In genomic region chr10:96079823-96080222, GRCm38 (mm10) we compare ENCODE assay signal across 34 mouse cellular contexts. TPM values are rescaled to one million over a fixed set of nuclear protein-coding genes. Genes with fewer than 3 reads are reported as not detected.
"Had no signal": no experiment of that assay in that cellular context is flagged by ENCODE, and none has a peak within 500 bp of the region (broad histone marks: within the 10 kb centered on the region; RNA-seq: fewer than 3 reads in every experiment).

No protein-coding gene starts in this region.

- H3K36me3 ChIP-seq: embryonic facial prominence, embryonic 10.5 days; embryonic facial prominence, embryonic 12.5 days; embryonic facial prominence, embryonic 13.5 days; embryonic facial prominence, embryonic 15.5 days; forebrain, embryonic 10.5 days; forebrain, embryonic 12.5 days; forebrain, embryonic 15.5 days had no signal

- H3K27ac ChIP-seq: embryonic facial prominence, embryonic 10.5 days; embryonic facial prominence, embryonic 12.5 days; embryonic facial prominence, embryonic 13.5 days; embryonic facial prominence, embryonic 15.5 days; forebrain, embryonic 10.5 days; forebrain, embryonic 12.5 days; forebrain, embryonic 13.5 days; forebrain, embryonic 15.5 days; gastrocnemius, adult 2 months had no signal

- H3K4me3 ChIP-seq: embryonic facial prominence, embryonic 10.5 days; embryonic facial prominence, embryonic 12.5 days; embryonic facial prominence, embryonic 13.5 days; embryonic facial prominence, embryonic 15.5 days; erythroblast, embryonic 14.5 days; forebrain, embryonic 10.5 days; forebrain, embryonic 12.5 days; forebrain, embryonic 13.5 days; forebrain, embryonic 15.5 days; gastrocnemius, adult 2 months had no signal

- DNase-seq: cerebellum, adult 2 months; cerebellum, adult 8-10 months; cerebellum, adult 9-10 months; cerebellum, adult 9-11 months; cerebellum, postnatal 36 days; forebrain, postnatal 0 days; gastrocnemius, adult 2 months; gastrocnemius, postnatal 14 days; gastrocnemius, postnatal 25 days; gastrocnemius, postnatal 36 days had no signal

- H3K9me3 ChIP-seq: embryonic facial prominence, embryonic 10.5 days; embryonic facial prominence, embryonic 12.5 days; embryonic facial prominence, embryonic 13.5 days; embryonic facial prominence, embryonic 15.5 days; forebrain, embryonic 10.5 days; forebrain, embryonic 12.5 days; forebrain, embryonic 13.5 days; forebrain, embryonic 15.5 days had no signal

- H3K4me2 ChIP-seq: embryonic facial prominence, embryonic 12.5 days; embryonic facial prominence, embryonic 13.5 days; embryonic facial prominence, embryonic 15.5 days; forebrain, embryonic 12.5 days; forebrain, embryonic 13.5 days; forebrain, embryonic 15.5 days had no signal

- H3K9ac ChIP-seq: embryonic facial prominence, embryonic 12.5 days; embryonic facial prominence, embryonic 13.5 days; embryonic facial prominence, embryonic 15.5 days; forebrain, embryonic 12.5 days; forebrain, embryonic 13.5 days; forebrain, embryonic 15.5 days; forebrain, postnatal 0 days had no signal

- H3K27me3 ChIP-seq: embryonic facial prominence, embryonic 12.5 days; embryonic facial prominence, embryonic 13.5 days; embryonic facial prominence, embryonic 15.5 days; forebrain, embryonic 12.5 days; forebrain, embryonic 13.5 days; forebrain, embryonic 15.5 days had no signal

- ATAC-seq: forebrain, embryonic 13.5 days; forebrain, embryonic 14.5 days; forebrain, embryonic 15.5 days; forebrain, embryonic 16.5 days; forebrain, postnatal 0 days had no signal

RNA-seq across cellular contexts. Expression of gene Gm5426, which starts 56.6 kb away (rescaled TPM):
- total RNA-seq: common myeloid progenitor, adult 5-6 weeks; forebrain, postnatal 0 days; gastrocnemius, adult 18-20 months; gastrocnemius, adult 2 months; gastrocnemius, adult 8-10 months; gastrocnemius, postnatal 10 days; gastrocnemius, postnatal 14 days; gastrocnemius, postnatal 25 days; gastrocnemius, postnatal 36 days; gastrocnemius, postnatal 4 days; granulocyte monocyte progenitor cell, adult 5-6 weeks; heart, adult 18-20 months had no signal
- polyA plus RNA-seq: cerebellum, adult 2 months; cortical plate, adult 2 months; embryonic facial prominence, embryonic 10.5 days; embryonic facial prominence, embryonic 11.5 days; embryonic facial prominence, embryonic 12.5 days; embryonic facial prominence, embryonic 13.5 days; embryonic facial prominence, embryonic 14.5 days; embryonic facial prominence, embryonic 15.5 days; erythroblast, embryonic 14.5 days; forebrain, embryonic 10.5 days; forebrain, embryonic 11.5 days; forebrain, embryonic 12.5 days; forebrain, embryonic 13.5 days; forebrain, embryonic 14.5 days; forebrain, embryonic 15.5 days; forebrain, embryonic 16.5 days; forebrain, postnatal 0 days; frontal cortex, adult 2 months; gonadal fat pad, adult 2 months had no signal
